Mouse (Mus musculus) midbrain, postnatal 0 days (tissue): Measurements from ENCODE around the gene Gas2l1. TPM values are rescaled to one million over a fixed set of nuclear protein-coding genes. Genes with fewer than 3 reads are reported as not detected.

Source experiments
- ATAC-seq: fragments of 200-750 bp; cut with Nextera tagmentation; 2 replicates; pipeline ENCODE4 v1.8.0; 2017; ENCODE audit warnings: moderate number of reproducible peaks, mild to moderate bottlenecking, moderate TSS enrichment, moderate library complexity; ENCODE audit not compliant: low FRiP score
- DNase-seq: peaks from one replicate; pipeline ENCODE4 v3.0.0-alpha.2; 2015; ENCODE audit warnings: low spot score
- H3K27ac ChIP-seq: fragments of 300-500 bp; sonication (generic); 2 replicates; pipeline ENCODE4 v1.5.1; 2014; ENCODE audit warnings: low read depth, mild to moderate bottlenecking, low read length, mixed read lengths
- H3K27me3 ChIP-seq: fragments of 300-500 bp; sonication (generic); 2 replicates; pipeline ENCODE4 v1.6.1; 2014; ENCODE audit warnings: low read length, control low read depth, mixed read lengths; ENCODE audit not compliant: insufficient read depth
- H3K36me3 ChIP-seq: fragments of 300-500 bp; sonication (generic); 2 replicates; pipeline ENCODE4 v1.6.1; 2014; ENCODE audit warnings: low read length, control low read depth, mixed read lengths; ENCODE audit not compliant: insufficient read depth
- H3K4me1 ChIP-seq: fragments of 300-500 bp; sonication (generic); 2 replicates; pipeline ENCODE4 v1.6.1; 2014; ENCODE audit warnings: mild to moderate bottlenecking, control low read depth, antibody characterized with exemption, low read length, mixed read lengths; ENCODE audit not compliant: insufficient read depth
- H3K4me2 ChIP-seq: fragments of 300-500 bp; sonication (generic); 2 replicates; pipeline ENCODE4 v1.6.1; 2014; ENCODE audit warnings: low read depth, mild to moderate bottlenecking, low read length, mixed read lengths; ENCODE audit not compliant: poor library complexity, severe bottlenecking
- H3K4me3 ChIP-seq: fragments of 300-500 bp; sonication (generic); 2 replicates; pipeline ENCODE4 v1.5.1; 2014; ENCODE audit warnings: low read depth, mild to moderate bottlenecking, low read length, moderate library complexity
- H3K9ac ChIP-seq: fragments of 300-500 bp; sonication (generic); replicated peaks from 2 replicates; pipeline ENCODE4 v1.6.1; 2014; ENCODE audit warnings: mild to moderate bottlenecking, low read length, moderate library complexity, mixed read lengths; ENCODE audit not compliant: poor library complexity, severe bottlenecking
- H3K9me3 ChIP-seq: fragments of 300-500 bp; sonication (generic); 2 replicates; pipeline ENCODE4 v1.6.1; 2016; ENCODE audit warnings: low read length, control low read depth
- CTCF ChIP-seq: IDR thresholded peaks from 2 replicates; pipeline ENCODE4 v1.5.1; 2016; ENCODE audit warnings: antibody characterized with exemption, mild to moderate bottlenecking
- WGBS: fragments of 180-500 bp; shearing (Covaris S2); extraction: QIAGEN DNeasy Blood & Tissue Kit; methylation state at CpG from one replicate; pipeline ENCODE4 v1.1.7; 2014; 5-methylcytosine and 5-hydroxymethylcytosine counted together
- polyA plus RNA-seq: library from polyadenylated mRNA; unstranded; fragments of >200 nt; fragmentation: Nextera tagmentation; extraction: Ambion mirVana; gene quantifications from 2 replicates; pipeline ENCODE4 v1.2.1, GENCODE M21; 2015
- total RNA-seq: library from RNA; depleted of rRNA; stranded (reverse); fragments of >200 nt; gene quantifications from 2 replicates; pipeline ENCODE4 v1.2.3, GENCODE M21; 2014

Gene Gas2l1
- total and polyA plus RNA-seq, 2 experiments from 2014 or later = 17.6 to 43.8 TPM

DNA sequence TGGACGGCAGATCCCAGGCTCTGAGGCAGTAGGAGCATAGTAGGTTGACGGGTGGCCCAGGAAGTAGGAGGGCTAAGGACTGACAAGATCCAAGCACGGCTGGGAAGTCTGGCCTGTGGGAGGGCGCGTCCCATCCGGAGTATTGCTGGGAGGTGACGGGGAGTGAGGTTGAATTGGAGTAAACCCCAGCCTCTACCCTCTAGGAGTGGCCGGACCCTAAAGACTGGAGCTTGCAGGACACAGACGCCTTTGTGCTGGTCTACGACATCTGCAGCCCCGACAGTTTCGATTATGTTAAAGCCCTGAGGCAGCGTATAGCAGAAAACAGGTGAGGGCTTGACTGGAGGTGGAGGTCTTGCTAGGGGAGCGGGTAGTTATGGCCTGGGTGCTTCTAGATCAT is 5.9 kb downstream of the Gas2l1 start:
- peaks cover 46% of the 10 kb centered on the region for H3K27me3 ChIP-seq
- H3K4me3 ChIP-seq = no peak overlapping the region
- ATAC-seq (no peak), DNase-seq (no peak)
- no peak overlapping the region for H3K9ac ChIP-seq
- TF ChIP-seq CTCF = no peak
- peaks cover 7% of the 10 kb centered on the region for H3K36me3 ChIP-seq
- 28% methylated on average over 14 of the region's 14 CpGs for WGBS
- H3K4me1 ChIP-seq = peaks cover 15% of the 10 kb centered on the region; the same call in 1 of the 2 replicates
- no peak overlapping the region for H3K4me2 ChIP-seq
- H3K9me3 ChIP-seq = no peaks in the 10 kb centered on the region
- no peak overlapping the region for H3K27ac ChIP-seq

DNA sequence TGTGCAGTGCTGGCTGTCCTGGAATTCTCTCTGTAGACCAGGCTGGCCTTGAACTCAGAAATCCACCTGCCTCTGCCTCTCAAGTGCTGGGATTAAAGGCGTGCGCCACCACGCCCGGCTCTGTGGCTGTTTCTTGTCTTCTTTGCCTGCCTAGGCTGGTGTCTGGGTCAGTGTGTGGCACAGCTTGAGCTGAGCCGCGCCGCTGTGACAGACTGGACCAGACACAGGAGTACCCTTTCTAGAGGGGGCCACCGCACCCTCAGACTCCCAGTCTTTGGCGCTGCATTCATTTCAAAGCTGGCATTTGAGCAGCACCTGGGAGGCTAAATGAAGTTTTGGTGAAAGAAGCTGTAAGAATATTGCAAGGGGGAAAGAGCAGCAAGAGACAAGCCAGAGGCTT is 6.3 kb downstream of the Gas2l1 start:
- WGBS = 31% methylated on average over 9 of the region's 9 CpGs
- H3K4me1 ChIP-seq = peaks cover 10% of the 10 kb centered on the region; the same call in 1 of the 2 replicates

DNA sequence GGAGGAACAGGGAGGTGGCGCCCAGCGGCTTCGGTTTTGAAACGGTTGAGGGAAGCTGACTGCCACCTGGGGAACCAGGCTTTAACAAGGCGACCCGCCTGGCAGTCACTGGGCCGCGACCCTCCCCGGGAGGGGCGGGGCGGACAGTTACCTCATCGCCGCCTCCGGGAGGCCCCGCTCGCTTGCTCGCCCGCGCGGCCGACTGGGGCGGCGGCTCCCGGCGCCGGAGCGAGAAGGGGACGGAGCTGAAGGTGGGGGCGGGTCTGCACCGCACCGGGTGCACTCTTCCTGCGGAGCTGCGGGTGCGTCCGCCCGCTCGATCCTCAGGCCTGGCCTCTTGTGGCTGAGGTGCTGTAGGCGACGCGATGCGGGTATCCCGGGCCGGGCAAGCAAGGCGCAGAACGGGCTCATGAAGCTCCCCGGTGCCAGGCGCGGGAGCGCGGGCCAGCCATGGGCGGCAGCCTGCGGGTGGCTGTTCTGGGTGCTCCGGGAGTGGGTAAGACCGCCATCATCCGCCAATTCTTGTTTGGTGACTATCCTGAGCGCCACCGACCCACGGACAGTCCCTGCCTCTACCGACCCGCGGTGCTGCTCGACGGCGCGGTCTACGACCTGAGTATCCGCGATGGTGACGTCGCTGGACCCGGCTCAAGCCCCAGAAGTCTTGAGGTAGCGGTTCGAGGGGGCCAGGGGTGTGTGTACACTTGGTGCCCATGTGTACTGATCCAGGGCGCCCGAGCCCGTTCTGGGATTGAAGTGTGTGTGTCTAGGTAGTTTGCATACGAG is 7.1 kb downstream of the Gas2l1 start, which contains the start of gene Rasl10a:
Gene Rasl10a (plus strand): TSS at position 273 of the 786 bp plus-strand sequence.
- Histone ChIP-seq H3K27ac (no peak within 1 kb of the TSS), H3K4me1 (peaks cover 5% of the 10 kb centered on the region; the same call in 1 of the 2 replicates), H3K4me3 (peak within 1 kb of the TSS; percentile 47), H3K9ac (peak within 1 kb of the TSS; percentile 67), H3K4me2 (peak within 1 kb of the TSS; percentile 89), H3K27me3 (peaks cover 43% of the 10 kb centered on the region), H3K36me3 (peaks cover 7% of the 10 kb centered on the region), H3K9me3 (no peaks in the 10 kb centered on the region)
- WGBS = 1% methylated on average over 75 of the region's 77 CpGs
- DNase-seq (no peak), ATAC-seq (no peak; the same call in 1 of the 2 replicates)
- no peak for TF ChIP-seq CTCF

More for the DNA sequence above, 6.3 kb downstream of the Gas2l1 start:
- TF ChIP-seq CTCF = no peak
- peaks cover 46% of the 10 kb centered on the region for H3K27me3 ChIP-seq
- no peak overlapping the region for H3K9ac ChIP-seq
- H3K4me3 ChIP-seq = no peak overlapping the region
- no peak overlapping the region for H3K4me2 ChIP-seq
- ATAC-seq (no peak), DNase-seq (no peak)
- peaks cover 7% of the 10 kb centered on the region for H3K36me3 ChIP-seq
- H3K27ac ChIP-seq = no peak overlapping the region
- H3K9me3 ChIP-seq = no peaks in the 10 kb centered on the region

DNA sequence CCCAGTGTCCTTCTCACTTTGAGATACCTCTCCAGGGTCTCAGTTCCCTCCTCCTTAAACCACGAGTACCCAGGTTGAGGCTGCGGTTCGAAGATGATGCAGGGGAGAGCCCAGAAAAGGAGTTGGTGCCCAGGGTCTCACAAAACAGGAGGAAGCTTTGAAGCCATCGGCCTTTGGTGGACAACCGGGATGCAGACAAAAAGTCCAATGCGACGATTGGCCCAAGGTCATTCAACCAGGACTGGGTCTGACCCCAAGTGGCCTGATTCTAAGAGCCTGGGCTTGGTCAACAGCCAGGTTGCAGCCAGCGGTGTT is 7.6 kb downstream of the Gas2l1 start:
- Histone ChIP-seq H3K27me3 (peaks cover 38% of the 10 kb centered on the region), H3K36me3 (peaks cover 7% of the 10 kb centered on the region), H3K27ac (no peak overlapping the region), H3K9me3 (no peaks in the 10 kb centered on the region), H3K4me2 (peak overlapping the region; percentile 89), H3K4me3 (peak overlapping the region; percentile 47), H3K4me1 (peaks cover 5% of the 10 kb centered on the region; the same call in 1 of the 2 replicates), H3K9ac (peak overlapping the region; percentile 67; the same call in 1 of the 2 replicates)
- WGBS = 16% methylated on average over 8 of the region's 8 CpGs
- no peak for TF ChIP-seq CTCF
- DNase-seq (no peak), ATAC-seq (no peak)

DNA sequence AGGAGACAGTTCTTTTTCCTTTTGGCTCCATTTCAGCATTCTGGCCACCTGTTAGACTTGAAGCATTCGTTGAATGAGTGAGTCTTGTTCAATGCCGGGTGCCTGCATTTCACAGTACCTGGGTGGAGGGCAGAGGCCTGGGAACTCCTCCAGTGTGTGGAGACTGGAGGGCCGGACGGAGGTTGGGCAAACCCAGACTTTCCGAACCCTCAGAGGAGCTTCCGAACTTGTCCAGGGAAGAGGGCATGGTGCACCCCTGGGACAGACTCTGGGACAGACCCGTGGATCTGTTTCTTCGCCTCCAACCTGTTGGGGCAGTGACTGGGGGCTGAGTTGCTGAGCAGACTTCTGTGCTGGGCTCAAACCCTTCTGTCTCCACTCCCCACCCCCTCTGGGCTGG is 8.1 kb downstream of the Gas2l1 start:
- Histone ChIP-seq H3K4me2 (no peak overlapping the region), H3K9ac (no peak overlapping the region), H3K4me1 (peaks cover 5% of the 10 kb centered on the region; the same call in 1 of the 2 replicates), H3K27ac (no peak overlapping the region), H3K4me3 (no peak overlapping the region), H3K9me3 (no peaks in the 10 kb centered on the region), H3K36me3 (peaks cover 7% of the 10 kb centered on the region), H3K27me3 (peaks cover 33% of the 10 kb centered on the region)
- ATAC-seq (no peak), DNase-seq (no peak)
- WGBS = 60% methylated on average over 8 of the region's 8 CpGs
- TF ChIP-seq CTCF = no peak
